Mouse (Mus musculus) gastrocnemius, postnatal 25 days (tissue): Measurements from ENCODE around the gene Smim5. TPM values are rescaled to one million over a fixed set of nuclear protein-coding genes. Genes with fewer than 3 reads are reported as not detected.
A peak's percentile ranks its signal among the peaks of the same experiment; 100 is the strongest.

ENCODE experiments used
- DNase-seq: peaks from one replicate; pipeline ENCODE4 v3.0.0; 2022
- total RNA-seq, 2 experiments: library from RNA; stranded (reverse); gene quantifications; 1 replicate in 1 of 2; 2 replicates in 1 of 2; pipeline ENCODE4 v1.2.3; 2021

Smim5 gene
- total RNA-seq, 2 experiments from 2014 or later: 0.51 to 1.9 TPM

- no peak for DNase-seq
Measured at GRCm38 (mm10) chr11:115894755-115895520, 4.8 kb upstream of the Smim5 start.

- DNase-seq: no peak
Measured at GRCm38 (mm10) chr11:115898446-115898845, 1.3 kb upstream of the Smim5 start.

GRCm38 (mm10) chr11:115898886-115899285 is 880 bp upstream of the Smim5 start:
- peak; percentile 22 for DNase-seq

GRCm38 (mm10) chr11:115900561-115901337 is 983 bp downstream of the Smim5 start:
- no peak for DNase-seq

GRCm38 (mm10) chr11:115901338-115902161 is 1.8 kb downstream of the Smim5 start:
- DNase-seq: no peak

- DNase-seq: no peak
Measured at GRCm38 (mm10) chr11:115902177-115902576, 2.4 kb downstream of the Smim5 start.

- no peak for DNase-seq
Measured at GRCm38 (mm10) chr11:115902831-115903230, 3.1 kb downstream of the Smim5 start.

GRCm38 (mm10) chr11:115903384-115904230 is 3.8 kb downstream of the Smim5 start:
- DNase-seq: no peak

GRCm38 (mm10) chr11:115904231-115904955 is 4.6 kb downstream of the Smim5 start:
- no peak for DNase-seq

- no peak for DNase-seq
Measured at GRCm38 (mm10) chr11:115904956-115905790, 5.4 kb downstream of the Smim5 start.

- DNase-seq: no peak
Measured at GRCm38 (mm10) chr11:115906116-115906515, 6.3 kb downstream of the Smim5 start.

- no peak for DNase-seq
Measured at GRCm38 (mm10) chr11:115906521-115906920, 6.8 kb downstream of the Smim5 start.

- no peak for DNase-seq
Measured at GRCm38 (mm10) chr11:115911134-115911561, 11.4 kb downstream of the Smim5 start.

GRCm38 (mm10) chr11:115911632-115912376 is 12.0 kb downstream of the Smim5 start, which contains the start of gene Smim6:
Gene Smim6 (plus strand): TSS chr11:115912017.
- no peak for DNase-seq

GRCm38 (mm10) chr11:115916579-115916978 is 16.8 kb downstream of the Smim5 start:
- no peak for DNase-seq

- DNase-seq: no peak
Measured at GRCm38 (mm10) chr11:115918637-115919036, 18.9 kb downstream of the Smim5 start.

- DNase-seq: no peak
Measured at GRCm38 (mm10) chr11:115919073-115919472, 19.3 kb downstream of the Smim5 start.

GRCm38 (mm10) chr11:115920110-115920818 is 20.5 kb downstream of the Smim5 start:
- no peak for DNase-seq
